Mouse (Mus musculus): ENCODE data around the gene Arhgap8. TPM values are rescaled to one million over a fixed set of nuclear protein-coding genes. Genes with fewer than 3 reads are reported as not detected.
A peak's percentile ranks its signal among the peaks of the same experiment; 100 is the strongest.
"Not testable (repeated sequence)": the region's sequence is repeated elsewhere in the genome, so short reads cannot be mapped to it uniquely, and the experiment has no call there.

The Arhgap8 gene
- polyA plus RNA-seq, 1 experiment from 2014 or later, result 0.39 TPM

DNA sequence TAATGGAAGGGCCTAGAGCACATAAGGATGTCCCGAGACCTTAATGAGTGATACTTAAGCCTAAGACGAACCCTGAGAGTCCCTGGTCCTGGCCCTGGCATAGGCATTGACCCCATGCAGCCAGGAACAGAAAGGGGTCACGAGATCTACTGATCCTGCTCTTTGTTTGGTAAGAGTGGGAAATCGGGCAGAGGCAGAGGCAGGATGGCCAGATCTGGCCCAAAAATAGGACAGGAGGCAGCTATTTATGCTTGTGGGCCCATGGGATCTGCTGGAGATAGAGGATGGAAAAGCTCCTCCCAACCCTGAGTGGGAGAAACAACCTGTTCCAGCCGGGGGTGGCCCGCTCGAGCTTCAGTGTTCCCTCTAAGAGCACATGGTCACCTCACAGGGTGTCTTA lies 15.9 kb upstream of the Arhgap8 start:
- no peak for ATAC-seq
- 82% methylated on average over 7 of the region's 7 CpGs for WGBS

DNA sequence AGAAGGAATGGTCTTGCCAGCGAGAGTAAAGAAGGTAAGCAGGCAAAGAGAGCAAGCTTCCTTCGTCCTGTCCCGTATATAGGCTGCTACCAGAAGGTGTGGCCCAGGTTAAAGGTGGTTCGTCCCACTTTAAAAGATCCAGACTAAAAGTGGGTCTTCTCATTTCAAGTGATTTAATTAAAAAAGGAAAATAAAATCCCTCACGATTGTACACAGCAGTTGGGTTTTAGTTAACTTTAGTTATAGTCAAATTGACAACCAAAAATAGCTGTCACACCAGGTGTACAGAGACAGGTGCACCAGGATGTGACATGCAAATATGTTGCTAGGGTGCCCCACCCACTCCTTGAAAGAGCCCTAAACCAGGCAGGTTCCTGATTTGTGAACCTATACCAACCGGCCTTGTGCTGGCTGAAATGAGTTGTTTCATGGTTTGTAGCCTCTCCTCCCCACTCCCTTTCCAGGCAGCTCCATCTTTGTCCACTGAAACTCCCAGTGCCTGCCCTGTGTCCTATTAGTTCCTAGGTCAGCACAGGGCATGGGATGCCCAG lies 14.4 kb upstream of the Arhgap8 start:
- no peak overlapping the region for H3K4me2 ChIP-seq (ENCODE audit: low read length)
- H3K4me1 ChIP-seq (ENCODE audit: control insufficient read depth, insufficient read depth, low read length), result no peaks in the 10 kb centered on the region
- H3K36me3 ChIP-seq (ENCODE audit: control insufficient read depth, insufficient read depth, low read length), result peaks cover 4% of the 10 kb centered on the region; the same call in 1 of the 2 replicates
- WGBS, result 84% methylated on average over 6 of the region's 6 CpGs
- no peaks in the 10 kb centered on the region for H3K27me3 ChIP-seq (ENCODE audit: control insufficient read depth, insufficient read depth, low read depth, low read length)
- no peak for ATAC-seq
- no peak overlapping the region for H3K9ac ChIP-seq (ENCODE audit: low read depth, low read length)
- H3K9me3 ChIP-seq (replicated peaks; ENCODE audit: control insufficient read depth, low read length, poor library complexity, severe bottlenecking), result no peaks in the 10 kb centered on the region
- H3K27ac ChIP-seq (ENCODE audit: low read length), result no peak overlapping the region
- no peak overlapping the region for H3K4me3 ChIP-seq (ENCODE audit: low read depth, low read length)

More for the DNA sequence above, 15.9 kb upstream of the Arhgap8 start:
- H3K4me3 ChIP-seq (ENCODE audit: low read depth, low read length), result no peak overlapping the region
- no peak overlapping the region for H3K9ac ChIP-seq (ENCODE audit: low read depth, low read length)
- no peaks in the 10 kb centered on the region for H3K4me1 ChIP-seq (ENCODE audit: control insufficient read depth, insufficient read depth, low read length)
- H3K27ac ChIP-seq (ENCODE audit: low read length), result no peak overlapping the region
- H3K36me3 ChIP-seq (ENCODE audit: control insufficient read depth, insufficient read depth, low read length), result peaks cover 12% of the 10 kb centered on the region
- no peaks in the 10 kb centered on the region for H3K27me3 ChIP-seq (ENCODE audit: control insufficient read depth, insufficient read depth, low read depth, low read length)
- H3K9me3 ChIP-seq (replicated peaks; ENCODE audit: control insufficient read depth, low read length, poor library complexity, severe bottlenecking), result no peaks in the 10 kb centered on the region
- no peak overlapping the region for H3K4me2 ChIP-seq (ENCODE audit: low read length)

DNA sequence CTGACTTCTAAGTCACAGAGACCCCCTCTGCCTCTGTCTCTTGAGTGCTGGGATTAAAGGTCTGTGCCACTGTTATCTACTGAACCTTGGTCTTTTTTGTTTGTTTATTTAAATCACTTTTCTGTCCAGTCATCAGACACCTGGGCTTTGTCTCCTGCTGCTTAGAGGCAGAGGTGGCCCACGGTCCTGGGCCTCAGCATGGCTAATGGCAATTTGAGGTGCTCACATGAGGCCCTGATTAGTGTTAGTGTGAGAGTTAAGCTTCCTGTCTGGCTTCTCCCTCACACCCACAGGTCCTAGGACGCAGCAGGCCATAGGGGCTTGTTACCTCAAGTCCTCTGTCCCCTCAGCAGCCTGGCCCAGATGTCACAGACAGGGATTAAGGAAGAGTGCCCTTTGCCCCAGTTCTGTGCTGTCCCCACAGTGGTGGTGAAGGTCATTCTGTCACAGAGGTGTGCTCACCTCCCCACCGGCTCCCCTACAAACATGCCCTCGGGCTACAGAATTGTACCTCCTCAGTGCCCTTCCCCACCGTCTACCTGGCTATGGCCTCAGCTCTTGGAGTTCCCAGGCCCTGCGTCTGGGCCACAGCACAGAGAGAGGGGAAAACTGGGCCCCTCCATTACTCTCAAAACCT lies 12.8 kb upstream of the Arhgap8 start:
- Histone ChIP-seq H3K36me3 (ENCODE audit: control insufficient read depth, insufficient read depth, low read length) (peaks cover 4% of the 10 kb centered on the region; the same call in 1 of the 2 replicates), H3K9me3 (replicated peaks; ENCODE audit: control insufficient read depth, low read length, poor library complexity, severe bottlenecking) (no peaks in the 10 kb centered on the region), H3K4me2 (ENCODE audit: low read length) (no peak overlapping the region), H3K27ac (ENCODE audit: low read length) (no peak overlapping the region), H3K27me3 (ENCODE audit: control insufficient read depth, insufficient read depth, low read depth, low read length) (no peaks in the 10 kb centered on the region), H3K4me3 (ENCODE audit: low read depth, low read length) (no peak overlapping the region), H3K4me1 (ENCODE audit: control insufficient read depth, insufficient read depth, low read length) (no peaks in the 10 kb centered on the region), H3K9ac (ENCODE audit: low read depth, low read length) (no peak overlapping the region)
- WGBS, result 86% methylated on average over 6 of the region's 6 CpGs
- no peak for ATAC-seq

DNA sequence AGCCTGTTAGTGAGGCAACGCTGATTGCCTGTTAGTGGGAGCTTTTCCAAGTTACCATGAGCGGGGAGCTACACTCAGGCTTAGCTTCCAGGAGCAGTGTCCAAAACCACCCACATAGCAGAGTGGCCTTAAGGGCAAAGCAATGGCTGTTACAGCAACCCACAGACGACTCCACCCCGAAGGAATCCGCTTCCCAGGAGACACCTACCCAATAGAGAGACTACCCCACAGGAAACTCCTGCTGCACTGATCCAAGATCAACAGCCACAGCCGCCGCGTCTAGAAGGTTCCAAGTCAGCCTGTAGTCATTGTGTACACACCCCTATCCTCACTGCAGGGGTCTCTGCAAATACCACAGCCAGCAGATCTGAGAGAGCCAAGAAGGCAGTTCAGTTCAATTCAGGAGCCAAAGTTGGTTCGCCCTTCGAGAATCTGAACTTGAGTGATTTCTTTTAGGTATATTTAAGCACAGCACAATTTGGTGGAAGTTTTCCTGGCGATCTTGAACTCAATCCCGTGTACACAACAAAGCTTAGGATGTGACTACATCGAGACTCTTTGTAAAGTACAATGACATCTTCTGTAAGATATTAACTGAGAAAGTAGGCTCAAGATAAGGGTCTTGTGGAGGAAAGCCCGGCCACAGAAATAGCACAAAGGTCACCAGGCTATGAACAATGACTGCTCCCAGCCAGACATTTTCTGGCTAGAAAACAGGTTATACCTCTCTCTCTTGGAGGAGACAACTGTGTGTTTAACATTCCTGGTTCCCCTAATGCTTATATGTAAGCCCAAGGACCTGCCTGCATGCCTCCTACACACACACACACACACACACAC lies 7.1 kb upstream of the Arhgap8 start:
- Histone ChIP-seq H3K4me3 (ENCODE audit: low read depth, low read length) (no peak overlapping the region), H3K36me3 (ENCODE audit: control insufficient read depth, insufficient read depth, low read length) (no peaks in the 10 kb centered on the region), H3K27me3 (ENCODE audit: control insufficient read depth, insufficient read depth, low read depth, low read length) (no peaks in the 10 kb centered on the region), H3K4me2 (ENCODE audit: low read length) (no peak overlapping the region), H3K9me3 (replicated peaks; ENCODE audit: control insufficient read depth, low read length, poor library complexity, severe bottlenecking) (no peaks in the 10 kb centered on the region), H3K4me1 (ENCODE audit: control insufficient read depth, insufficient read depth, low read length) (peaks cover 9% of the 10 kb centered on the region), H3K27ac (ENCODE audit: low read length) (no peak overlapping the region), H3K9ac (ENCODE audit: low read depth, low read length) (no peak overlapping the region)
- 73% methylated on average over 14 of the region's 14 CpGs for WGBS
- no peak for ATAC-seq

DNA sequence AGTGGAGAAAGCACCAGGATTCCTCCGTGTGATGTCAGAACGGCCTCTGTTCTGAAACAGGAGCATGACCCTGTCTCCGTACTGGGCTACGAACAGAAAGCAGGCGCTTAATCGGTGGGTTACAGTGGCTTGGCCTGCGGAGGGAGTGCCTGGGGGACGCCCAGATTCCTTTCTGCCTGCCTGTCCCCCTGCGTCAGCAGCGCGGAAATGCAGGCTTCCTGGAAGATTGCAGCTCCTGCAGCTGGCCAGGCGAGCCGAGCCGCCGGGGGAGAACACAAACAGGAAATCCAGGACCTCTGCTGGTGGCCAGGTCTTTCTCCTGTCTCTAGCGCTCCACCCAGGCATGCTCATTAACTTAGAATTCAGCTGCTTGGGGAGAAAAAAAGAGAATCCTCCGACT lies 5.1 kb upstream of the Arhgap8 start:
- H3K4me2 ChIP-seq (ENCODE audit: low read length), result peak overlapping the region; percentile 54
- peak overlapping the region; percentile 6 for H3K4me3 ChIP-seq (ENCODE audit: low read depth, low read length)
- H3K27me3 ChIP-seq (ENCODE audit: control insufficient read depth, insufficient read depth, low read depth, low read length), result peaks cover 15% of the 10 kb centered on the region
- no peaks in the 10 kb centered on the region for H3K9me3 ChIP-seq (replicated peaks; ENCODE audit: control insufficient read depth, low read length, poor library complexity, severe bottlenecking)
- H3K27ac ChIP-seq (ENCODE audit: low read length), result peak overlapping the region; percentile 59
- 0% methylated on average over 17 of the region's 17 CpGs for WGBS
- peak; percentile 61; the same call in 1 of the 2 replicates for ATAC-seq
- no peaks in the 10 kb centered on the region for H3K36me3 ChIP-seq (ENCODE audit: control insufficient read depth, insufficient read depth, low read length)
- peak overlapping the region; percentile 54 for H3K9ac ChIP-seq (ENCODE audit: low read depth, low read length)
- H3K4me1 ChIP-seq (ENCODE audit: control insufficient read depth, insufficient read depth, low read length), result peaks cover 9% of the 10 kb centered on the region

DNA sequence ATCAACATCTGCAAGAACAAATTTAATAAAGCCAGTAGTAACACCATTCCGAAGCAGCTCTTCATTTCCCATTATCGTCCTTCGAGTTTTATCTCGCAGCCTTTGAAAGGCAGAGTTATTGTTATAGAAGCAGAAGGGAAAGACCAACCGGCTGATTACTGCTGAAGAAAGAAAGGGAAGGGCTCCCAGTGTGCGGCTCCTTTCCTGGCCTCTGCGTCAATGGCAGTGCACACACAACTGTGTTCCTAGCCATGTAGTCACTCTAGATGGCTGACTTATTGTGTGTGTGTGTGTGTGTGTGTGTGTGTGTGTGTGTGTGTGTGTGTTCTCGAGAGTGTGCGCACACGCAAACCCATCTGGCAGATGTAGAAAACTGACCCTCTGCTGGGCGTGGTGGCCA lies 4.7 kb upstream of the Arhgap8 start:
- peak overlapping the region; percentile 54 for H3K4me2 ChIP-seq (ENCODE audit: low read length)
- peak overlapping the region; percentile 54; the same call in 1 of the 2 replicates for H3K9ac ChIP-seq (ENCODE audit: low read depth, low read length)
- peaks cover 13% of the 10 kb centered on the region for H3K4me1 ChIP-seq (ENCODE audit: control insufficient read depth, insufficient read depth, low read length)
- no peaks in the 10 kb centered on the region for H3K9me3 ChIP-seq (replicated peaks; ENCODE audit: control insufficient read depth, low read length, poor library complexity, severe bottlenecking)
- WGBS, result 42% methylated on average over 11 of the region's 11 CpGs
- H3K4me3 ChIP-seq (ENCODE audit: low read depth, low read length), result peak overlapping the region; percentile 6
- H3K27ac ChIP-seq (ENCODE audit: low read length), result peak overlapping the region; percentile 59
- H3K36me3 ChIP-seq (ENCODE audit: control insufficient read depth, insufficient read depth, low read length), result no peaks in the 10 kb centered on the region
- ATAC-seq, result peak; percentile 53; the same call in 1 of the 2 replicates
- H3K27me3 ChIP-seq (ENCODE audit: control insufficient read depth, insufficient read depth, low read depth, low read length), result peaks cover 20% of the 10 kb centered on the region

DNA sequence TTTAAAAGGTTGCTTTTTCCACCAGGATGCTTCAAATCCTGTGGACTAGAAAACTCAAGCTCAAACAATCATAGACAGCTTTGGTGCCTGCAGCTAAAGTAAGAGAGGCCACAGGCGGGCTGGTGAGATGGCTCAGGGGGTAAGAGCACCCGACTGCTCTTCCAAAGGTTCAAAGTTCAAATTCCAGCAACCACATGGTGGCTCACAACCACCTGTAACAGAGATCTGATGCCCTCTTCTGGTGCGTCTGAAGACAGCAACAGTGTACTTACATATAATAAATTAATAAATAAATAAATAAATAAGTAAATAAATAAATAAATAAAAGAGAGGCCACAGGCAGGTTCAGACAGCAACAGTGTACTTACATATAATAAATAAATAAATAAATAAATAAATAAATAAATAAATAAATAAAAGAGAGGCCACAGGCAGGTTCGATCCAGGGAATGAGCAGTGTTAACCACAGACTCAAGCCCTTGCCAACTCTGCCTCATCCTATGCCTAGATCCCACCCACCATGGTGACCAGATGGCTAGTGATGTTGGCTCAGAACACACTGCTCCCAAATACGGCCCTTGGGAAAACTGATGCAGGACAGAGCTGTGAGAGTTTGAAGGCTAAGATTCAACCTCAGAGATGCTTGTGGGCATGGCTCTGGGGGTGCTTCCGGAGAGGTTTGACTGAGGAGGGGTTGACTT lies 2.1 kb upstream of the Arhgap8 start:
- Histone ChIP-seq H3K27me3 (ENCODE audit: control insufficient read depth, insufficient read depth, low read depth, low read length) (peaks cover 32% of the 10 kb centered on the region), H3K4me1 (ENCODE audit: control insufficient read depth, insufficient read depth, low read length) (peaks cover 18% of the 10 kb centered on the region)
- not testable (repeated sequence) for H3K4me3 ChIP-seq (ENCODE audit: low read depth, low read length); H3K9me3 ChIP-seq (replicated peaks; ENCODE audit: control insufficient read depth, low read length, poor library complexity, severe bottlenecking); H3K27ac ChIP-seq (ENCODE audit: low read length); H3K36me3 ChIP-seq (ENCODE audit: control insufficient read depth, insufficient read depth, low read length); H3K4me2 ChIP-seq (ENCODE audit: low read length); ATAC-seq; H3K9ac ChIP-seq (ENCODE audit: low read depth, low read length)
- 67% methylated on average over 6 of the region's 6 CpGs for WGBS

DNA sequence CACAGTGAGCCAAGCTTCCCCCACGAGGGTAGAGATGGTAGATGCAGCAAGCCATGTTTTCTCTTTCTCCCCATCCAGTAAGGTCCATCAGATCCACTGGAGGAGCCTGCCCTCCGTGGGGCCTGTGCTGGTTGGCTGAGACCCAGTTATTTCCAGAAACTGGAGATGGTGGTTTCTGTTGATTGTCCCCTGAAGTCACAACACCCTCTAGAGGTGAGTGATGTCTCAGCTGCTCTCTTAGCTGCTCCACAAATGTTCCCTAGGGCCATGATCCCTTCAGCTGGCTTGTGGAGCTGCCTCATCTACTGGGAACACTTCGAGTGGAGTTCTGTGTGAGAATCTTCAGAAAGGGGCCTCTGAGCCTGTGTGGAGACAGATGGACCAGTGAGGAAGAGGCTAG lies 1.1 kb upstream of the Arhgap8 start:
- Histone ChIP-seq H3K27ac (ENCODE audit: low read length) (no peak overlapping the region), H3K4me2 (ENCODE audit: low read length) (no peak overlapping the region), H3K4me3 (ENCODE audit: low read depth, low read length) (no peak overlapping the region), H3K36me3 (ENCODE audit: control insufficient read depth, insufficient read depth, low read length) (no peaks in the 10 kb centered on the region), H3K4me1 (ENCODE audit: control insufficient read depth, insufficient read depth, low read length) (peaks cover 18% of the 10 kb centered on the region), H3K27me3 (ENCODE audit: control insufficient read depth, insufficient read depth, low read depth, low read length) (peaks cover 32% of the 10 kb centered on the region), H3K9ac (ENCODE audit: low read depth, low read length) (no peak overlapping the region), H3K9me3 (replicated peaks; ENCODE audit: control insufficient read depth, low read length, poor library complexity, severe bottlenecking) (no peaks in the 10 kb centered on the region)
- no peak for ATAC-seq
- 67% methylated on average over 3 of the region's 3 CpGs for WGBS

Data from midbrain, embryonic 16.5 days (tissue).